Mouse (Mus musculus) right cerebral cortex, postnatal 10 days (tissue): Measurements from ENCODE around the gene Inip.
A peak's percentile ranks its signal among the peaks of the same experiment; 100 is the strongest.

ENCODE experiments used
- DNase-seq, 2 experiments: peaks; one replicate each; pipeline ENCODE4 v3.0.0; 2021; ENCODE audit warnings: low spot score in 2 of 2

Inip gene

DNA sequence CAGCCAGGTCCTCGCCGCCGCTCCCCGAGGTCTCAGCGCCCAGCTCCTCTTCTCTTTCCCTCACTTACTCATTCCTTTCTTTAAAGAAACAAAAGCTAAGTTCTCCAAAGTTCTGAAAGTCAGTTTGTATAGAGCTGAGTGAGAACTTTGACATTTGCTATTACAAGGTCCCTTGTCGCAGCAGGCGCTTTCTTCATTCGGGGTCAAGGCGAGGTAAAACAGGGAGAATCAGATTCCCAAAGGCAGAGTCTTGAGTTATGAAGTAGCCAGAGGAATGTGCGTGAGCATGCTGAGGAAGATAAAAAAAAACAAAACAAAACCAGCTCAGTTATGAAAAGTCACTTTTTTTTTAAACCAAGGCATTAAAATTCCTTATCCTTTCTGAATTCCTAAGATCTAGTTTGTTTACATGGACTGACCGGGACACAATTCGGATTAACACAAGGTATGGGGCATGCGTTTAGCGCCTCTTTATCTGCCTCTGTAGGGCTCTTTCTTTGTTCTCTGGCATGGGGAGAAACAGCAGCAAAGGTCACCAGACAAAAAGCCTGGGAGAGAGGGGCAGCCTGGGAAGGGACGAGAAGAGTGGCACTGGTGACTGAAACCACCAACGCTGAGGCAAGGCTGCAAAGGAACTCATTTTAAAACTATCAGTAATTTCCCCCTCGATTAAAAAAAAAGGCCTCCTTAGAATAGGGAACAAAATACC lies 29.1 kb downstream of the Inip start:
- DNase-seq = no peak

DNA sequence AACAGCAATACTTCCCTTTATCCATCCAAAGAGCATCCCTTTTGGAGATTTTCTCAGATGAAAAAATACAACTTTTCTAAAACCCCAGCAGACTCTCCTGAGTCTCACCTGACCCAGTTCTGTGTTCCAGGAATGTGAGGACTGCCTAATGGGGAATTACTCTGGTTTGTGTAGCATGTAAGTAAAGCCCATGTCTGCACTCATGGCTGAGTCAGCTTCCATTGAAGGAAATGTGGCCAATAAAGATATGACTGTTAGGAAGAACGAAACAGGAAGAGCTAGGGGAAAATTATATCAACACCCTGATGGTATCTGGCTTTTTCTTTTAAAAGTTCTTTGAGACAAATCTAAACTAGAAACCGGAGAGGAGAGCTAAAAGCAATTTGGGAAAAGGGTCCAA lies 33.7 kb downstream of the Inip start:
- DNase-seq = no peak

DNA sequence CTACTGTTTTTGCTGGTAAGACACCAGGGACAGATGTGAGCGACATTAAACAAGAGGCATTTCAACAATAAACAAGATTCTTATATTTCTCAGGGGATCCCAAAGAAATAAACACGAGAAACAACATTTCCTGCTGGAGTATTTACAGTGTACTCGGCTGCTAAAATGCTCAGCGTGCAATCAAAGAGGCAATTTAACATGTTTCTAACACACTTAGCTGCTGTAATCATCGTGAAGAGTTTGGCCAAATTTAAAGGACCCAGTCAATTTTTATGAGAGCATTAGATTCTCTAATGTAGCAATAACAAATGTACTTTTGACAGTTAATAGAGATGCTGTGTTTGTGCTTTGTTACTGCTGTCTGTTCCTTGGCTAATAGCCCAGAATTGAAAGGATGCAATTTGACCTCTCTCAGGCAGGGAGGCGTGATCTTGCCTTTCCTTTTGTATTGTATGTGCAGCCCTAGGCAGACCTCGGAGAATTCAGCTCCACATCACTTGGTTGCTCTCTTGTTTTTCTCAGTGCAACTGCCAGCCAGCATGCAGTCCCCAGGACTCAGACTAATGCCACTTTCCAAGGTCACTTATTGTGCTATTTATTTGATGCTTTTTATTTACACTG lies 35.9 kb downstream of the Inip start:
- no peak for DNase-seq

DNA sequence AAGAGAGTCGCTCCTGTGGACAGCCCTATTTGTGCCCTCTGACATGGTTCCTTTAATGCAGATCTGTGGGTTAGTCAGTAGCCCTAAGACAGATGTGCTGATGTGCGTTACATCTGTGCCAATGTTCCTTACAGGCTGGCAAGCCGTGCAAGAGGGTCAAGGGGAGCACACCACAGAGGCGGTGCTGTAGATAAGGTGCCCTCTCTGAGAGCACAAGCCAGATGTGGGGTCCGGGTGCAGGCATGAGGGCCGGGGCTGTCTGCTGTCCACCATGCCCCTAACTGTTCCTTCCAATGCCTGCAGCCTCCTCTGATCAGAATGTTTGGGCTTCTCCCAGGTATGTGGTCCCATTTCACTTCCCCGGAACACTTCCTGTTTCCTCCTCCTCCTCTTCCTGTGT lies 36.4 kb downstream of the Inip start:
- no peak for DNase-seq

DNA sequence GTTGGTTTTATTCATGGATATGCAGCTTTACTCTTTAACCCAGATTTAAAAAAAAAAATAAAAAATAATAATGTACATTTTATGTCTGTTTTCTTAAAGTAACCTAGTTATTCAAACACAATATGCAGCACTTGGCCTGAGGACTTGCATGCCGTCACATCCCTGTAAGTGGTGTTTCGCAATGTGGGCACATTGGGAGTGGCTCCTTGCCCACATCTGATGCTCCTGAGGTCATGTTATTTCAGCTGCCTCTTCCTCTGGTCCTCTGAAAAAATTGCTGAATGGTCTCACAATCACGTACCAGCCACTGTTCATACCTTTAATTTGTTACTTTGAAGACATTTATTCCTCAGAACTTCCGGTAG lies 40.0 kb downstream of the Inip start:
- DNase-seq = no peak

DNA sequence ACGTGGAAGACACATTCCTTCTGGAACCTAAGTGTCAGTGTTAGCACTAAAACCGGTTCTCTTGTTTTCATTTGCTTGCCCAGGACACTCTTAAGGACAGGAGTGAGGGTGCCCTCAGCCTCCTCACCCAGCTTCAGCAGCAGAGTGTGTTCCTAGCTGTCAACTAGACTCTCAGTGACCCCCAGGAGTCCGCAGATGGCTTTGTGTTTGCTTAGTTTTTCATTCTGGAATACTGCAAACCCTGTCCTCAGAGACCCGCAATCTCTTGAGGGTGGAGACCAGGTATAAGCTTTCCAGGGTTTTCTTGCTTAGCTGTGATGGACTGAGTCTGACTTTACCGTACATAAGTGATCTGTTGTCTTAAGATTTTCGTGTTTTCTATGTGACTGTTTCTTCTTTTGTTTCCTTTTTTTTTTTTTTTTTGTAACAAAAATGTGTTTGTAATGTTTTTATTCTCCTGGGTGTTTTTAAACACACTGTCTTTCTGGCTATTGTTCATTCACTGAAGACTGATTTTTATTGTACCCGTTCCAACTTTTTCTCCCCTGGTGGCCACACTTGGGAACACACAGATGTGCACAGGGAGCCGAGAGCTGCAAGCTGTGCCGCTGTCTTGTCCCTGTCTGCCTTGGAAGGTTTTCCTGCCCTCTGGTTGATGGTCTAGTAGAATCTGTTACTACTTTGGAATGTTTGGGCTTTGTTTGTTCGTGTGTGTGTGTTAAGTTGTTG lies 40.6 kb downstream of the Inip start:
- no peak for DNase-seq

DNA sequence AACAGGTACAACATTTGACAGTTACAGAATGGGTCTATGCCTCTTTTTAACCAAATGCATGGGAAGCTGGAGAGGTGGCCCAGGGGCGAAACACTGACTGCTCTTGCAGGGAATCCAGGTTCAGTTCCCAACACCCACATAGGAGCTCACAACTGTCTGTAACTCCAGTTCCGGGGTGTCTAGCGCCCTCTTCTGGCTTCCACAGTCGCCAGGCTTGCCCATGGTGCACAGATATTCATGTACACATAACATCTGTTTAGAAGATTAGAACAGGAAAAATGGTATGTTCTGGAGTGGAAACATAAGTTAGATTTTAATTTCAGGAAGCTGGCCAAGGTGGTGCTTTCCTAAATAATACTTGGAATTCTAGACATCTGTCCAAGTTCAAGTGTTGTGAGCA lies 41.4 kb downstream of the Inip start:
- DNase-seq = no peak

DNA sequence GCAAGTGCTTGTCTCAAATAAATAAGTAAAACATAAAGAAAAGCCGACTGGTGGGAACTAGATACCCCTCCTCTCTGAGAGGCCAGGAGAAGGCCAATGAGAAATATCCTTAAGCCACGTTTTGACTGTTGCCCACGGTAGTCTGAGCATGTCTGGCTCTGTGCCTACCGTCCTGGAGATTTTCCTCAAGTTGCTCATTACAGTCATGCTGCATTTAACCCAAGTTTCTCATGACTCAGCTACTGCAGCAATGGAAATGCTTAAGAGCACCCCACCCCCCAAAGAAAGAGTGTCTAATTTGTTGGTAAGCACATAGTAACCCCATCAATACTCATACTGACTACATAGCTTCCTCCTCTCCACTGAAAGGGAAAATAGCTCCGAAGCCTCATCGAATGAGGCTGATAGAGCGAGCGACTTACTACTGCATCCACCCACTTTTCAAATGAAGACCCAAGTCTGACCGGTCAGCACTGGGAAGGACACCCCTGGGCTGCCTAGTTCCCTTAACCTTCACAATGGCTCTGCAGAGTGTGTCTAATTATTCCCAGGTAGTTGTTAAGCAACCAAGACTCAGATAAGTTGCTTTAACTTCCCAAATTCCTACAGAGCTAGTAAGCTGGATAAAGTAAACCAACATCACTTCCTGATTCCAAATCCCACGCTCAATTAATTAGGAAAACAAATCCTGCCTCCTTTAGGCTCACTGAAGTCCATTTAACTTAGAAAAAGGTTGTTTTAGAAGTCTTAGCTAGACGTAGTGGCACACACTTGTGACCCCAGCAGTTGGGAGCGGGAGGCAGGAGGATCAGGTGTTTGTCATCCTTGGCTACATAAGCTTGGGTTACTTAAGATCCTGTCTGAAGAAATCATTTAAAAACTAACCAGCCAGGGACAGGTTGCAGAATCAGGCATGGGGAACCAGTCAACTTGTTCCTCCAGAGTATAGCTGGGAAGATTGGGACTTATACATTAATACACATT lies 43.6 kb downstream of the Inip start:
- DNase-seq = no peak

DNA sequence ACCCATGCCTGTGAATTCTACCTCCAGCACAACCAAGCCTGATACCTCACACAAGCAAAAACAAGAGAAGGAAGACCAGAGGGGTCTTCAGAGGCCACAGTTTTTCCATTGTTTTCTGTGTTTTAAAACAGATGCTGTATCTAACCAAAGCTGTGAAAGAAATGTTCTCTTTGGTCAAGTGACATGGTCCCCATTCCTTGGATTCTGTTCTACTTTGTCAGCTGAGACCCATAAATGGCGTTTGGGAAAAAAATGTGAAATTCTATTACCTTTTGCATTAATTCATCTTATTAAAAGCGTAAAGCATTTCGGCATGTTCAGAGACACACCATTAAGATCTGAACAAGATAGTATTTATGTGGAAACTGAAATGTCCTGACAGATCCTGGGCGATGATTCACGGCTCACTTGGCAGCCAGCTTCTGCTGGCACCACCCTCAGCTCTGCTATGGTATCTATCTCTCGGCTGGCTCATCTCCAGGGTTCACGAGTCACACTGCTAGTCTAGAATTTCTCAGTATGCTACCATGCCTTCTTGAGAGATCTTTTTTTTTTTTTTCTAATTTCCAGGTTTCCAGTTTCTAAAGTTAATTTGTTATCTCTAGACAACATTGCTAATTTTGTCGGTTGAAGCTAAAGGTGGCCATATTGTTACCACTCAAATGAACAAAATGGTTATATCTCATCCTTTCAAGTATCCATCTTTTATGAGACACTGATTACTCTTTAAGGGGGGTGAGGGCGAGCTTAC lies 44.9 kb downstream of the Inip start:
- DNase-seq = peak; percentile 87 to 90

DNA sequence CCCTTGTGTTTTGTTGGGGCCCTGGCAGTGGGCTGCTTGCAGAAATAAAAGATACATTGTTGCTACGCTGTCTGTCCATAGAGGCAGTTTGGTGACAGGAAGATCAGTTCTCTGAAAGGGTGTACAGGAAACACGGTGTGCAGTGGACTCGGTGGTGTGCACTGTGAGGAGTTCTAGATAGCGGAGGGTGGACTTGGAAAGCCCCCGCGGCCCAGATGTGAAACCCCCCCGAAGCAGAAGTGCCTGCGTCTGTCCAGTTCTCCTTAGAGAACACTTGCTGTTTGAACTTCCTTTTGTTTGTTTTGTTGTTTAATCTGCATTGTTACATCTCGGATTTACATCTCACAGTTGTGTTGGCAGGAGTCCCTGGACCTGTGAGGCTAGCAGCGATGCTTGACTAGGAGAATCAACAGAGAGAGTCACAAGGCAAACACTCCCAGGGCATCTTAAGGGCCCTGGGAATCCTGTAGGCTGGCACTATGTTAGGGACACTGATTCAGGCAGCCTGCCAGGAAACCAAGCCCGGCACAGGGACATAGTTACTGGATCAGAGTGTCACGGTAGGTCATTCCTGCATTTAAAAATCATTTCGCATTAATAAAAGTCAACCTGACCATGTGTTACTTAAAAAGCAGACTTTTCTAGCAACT lies 47.8 kb downstream of the Inip start:
- DNase-seq = no peak

DNA sequence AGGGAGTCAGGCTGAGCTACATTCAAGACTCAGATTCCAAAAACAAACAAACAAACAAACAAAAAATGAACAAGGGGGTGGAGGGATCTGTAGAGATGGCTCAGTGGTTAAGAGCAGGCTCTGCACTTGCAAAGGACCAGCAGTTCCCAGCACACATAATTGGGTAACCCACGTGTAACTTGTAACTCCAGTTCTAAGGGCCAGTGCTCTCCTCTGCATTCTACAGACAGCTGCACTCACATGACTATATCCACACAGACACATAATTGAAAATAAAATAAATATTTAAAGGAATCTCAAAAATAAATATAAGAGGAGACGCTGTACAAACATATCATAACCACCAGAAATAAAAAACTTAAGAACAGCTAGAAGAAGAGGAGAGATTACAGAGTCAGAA lies 61.5 kb downstream of the Inip start:
- DNase-seq = no peak

DNA sequence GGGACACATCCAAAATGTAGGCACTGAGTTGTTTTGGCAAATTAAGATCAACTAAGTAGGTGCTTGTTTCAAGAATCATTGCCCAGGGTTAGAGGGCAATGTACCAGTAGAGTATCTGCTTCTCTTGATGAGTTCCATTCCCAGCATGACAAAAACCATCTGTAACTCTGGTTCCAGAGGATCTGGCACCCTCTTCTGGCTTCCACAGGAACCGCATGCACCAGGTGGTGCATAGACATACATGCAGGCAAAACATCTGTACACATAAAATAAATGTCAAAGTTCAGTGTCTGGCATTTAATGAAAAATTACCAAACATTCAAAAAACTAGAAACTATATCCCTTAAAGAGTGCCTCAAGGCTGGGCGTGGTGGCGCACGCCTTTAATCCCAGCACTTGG lies 62.1 kb downstream of the Inip start:
- DNase-seq = no peak

DNA sequence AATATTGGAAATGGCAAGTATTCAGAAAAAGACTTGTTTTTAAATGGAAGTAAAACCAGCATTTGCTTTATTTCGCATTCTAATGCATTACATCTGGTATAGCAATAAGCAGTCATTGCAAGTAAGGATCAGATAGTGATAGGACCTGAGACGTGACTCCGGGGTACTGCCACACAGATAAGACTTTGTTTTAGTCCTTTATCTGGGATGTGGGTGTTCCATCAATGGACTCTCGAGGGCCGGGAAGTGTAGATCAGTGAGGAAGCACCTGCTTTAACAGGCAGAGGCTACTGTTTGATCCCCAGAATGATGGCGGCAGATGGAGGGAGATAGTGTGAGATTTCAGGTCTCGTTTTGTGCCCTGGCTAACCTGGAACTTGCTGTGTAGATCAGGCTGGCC lies 69.8 kb downstream of the Inip start:
- no peak for DNase-seq

DNA sequence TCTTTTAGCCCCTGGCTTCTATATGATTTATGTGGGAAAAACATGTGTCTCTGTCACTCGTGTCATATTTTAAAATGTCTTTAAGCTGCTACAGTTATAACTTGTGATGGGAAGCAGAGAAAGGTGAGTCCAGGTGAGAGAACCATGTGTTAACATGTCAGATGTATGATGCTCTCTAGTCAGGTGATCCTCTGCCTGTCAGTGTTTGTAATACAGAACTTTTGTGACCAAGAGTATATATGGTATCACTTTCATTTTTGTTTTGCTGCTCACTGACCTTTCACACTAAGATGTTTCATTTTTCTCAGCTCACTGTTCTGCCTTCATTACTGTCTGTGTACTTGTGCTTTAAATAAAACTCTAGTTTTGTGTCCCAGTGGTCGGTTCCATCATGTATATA lies 72.5 kb downstream of the Inip start:
- DNase-seq = no peak

DNA sequence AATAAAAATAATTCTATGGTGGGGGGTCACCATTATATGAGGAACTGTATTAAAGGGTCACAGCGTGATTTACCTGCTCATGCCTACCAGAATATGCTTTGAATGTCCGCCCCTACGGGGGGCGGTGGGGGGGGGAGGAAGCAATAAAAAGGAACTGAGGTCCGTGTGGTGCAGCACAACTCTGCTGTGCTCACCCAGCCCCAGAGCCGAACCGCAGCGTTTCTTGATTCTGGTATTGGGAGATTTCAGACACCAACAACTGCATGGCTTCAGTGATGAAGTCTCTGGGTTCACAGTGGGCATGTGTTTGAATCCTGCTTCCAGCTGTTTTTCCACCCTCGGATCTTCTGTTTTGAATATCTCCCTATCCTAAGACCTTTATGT lies 73.5 kb downstream of the Inip start:
- no peak for DNase-seq

DNA sequence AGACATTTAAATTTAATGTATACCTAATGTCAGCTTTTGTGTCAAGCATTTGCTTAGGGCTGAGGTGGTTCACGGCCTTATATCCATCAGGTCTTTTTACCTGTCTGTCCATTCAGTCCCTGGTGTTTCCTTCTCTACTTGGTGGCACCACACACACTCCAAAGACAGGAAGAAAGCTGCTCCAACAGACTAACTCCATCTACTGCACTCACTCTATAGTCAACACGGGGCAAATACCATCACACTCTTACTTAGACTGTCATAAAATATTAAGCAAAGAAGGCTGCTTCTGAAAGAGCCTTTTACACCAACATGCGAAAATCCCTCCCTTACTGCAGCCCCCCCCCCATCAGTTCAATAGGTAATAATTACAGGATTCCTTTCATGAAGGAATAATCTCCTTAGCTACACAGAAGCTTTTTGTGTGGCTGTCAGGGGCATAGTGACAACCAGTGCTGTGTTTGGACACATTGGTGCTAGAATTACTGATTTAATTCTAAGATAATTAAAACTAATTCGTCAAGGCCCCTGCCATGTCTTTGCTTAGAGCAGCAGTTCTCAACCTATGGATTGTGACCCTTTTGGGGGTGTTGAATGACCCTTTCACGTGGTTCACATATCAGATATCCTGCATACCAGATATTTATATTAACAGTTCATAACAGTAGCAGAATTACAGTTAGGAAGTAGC lies 74.1 kb downstream of the Inip start:
- no peak for DNase-seq

DNA sequence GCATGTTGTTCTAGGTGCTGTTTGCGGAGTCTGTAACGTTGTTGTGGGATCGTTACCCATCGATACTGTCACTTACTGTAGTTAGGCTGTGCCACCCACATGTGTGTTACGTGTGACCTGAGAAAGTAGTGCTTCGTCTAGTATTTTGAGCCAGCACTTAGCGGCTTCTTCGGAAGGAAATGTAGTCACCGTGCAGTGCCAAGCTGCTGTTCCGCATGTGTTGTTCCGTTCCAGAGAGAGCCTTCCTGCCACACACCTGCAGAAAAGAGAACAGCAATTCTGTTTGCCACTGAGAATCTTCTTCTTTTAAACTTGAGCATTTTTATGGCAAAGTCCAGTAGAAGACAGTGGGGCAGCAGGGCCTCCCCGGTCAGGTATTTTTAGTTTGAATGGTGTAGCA lies 74.9 kb downstream of the Inip start:
- DNase-seq = no peak

DNA sequence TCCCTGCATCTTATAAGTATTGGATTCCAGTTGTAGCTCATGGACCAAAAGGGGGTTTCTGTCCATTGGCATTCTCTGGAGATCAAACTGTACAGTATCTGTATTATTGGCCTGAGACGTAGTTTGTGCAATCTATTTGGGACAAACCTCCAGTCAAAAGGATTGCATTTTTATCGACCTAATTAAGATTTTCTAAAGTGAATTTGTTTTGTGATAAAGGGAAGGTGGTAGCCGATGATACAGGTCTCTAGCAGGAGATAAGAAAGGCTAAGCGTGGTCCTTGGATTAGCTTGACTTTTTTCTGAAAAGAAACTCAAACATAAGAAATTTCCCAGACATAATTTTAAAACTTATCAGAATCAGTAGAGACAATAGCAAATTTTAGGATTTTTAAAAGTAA lies 75.8 kb downstream of the Inip start:
- DNase-seq = no peak

DNA sequence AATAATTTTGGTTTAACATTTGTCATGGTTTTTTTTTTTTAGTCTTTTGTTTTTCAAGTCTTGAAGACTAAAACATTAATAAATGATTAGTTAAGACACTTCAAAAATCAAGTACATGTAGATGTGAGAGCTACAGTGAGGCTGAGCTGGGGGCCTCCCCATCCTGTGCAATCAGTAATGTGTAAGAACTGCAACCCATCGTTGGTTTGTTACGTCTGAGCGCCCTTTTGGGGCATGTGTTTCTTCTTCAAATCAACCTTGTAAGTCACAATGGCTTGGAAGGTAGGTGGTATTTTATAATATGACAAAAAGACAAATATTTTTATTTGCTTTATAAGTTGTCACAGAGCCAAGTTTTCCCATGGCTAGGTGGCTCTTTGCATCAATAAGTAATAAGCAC lies 79.6 kb downstream of the Inip start:
- no peak for DNase-seq
